Mouse (Mus musculus): ENCODE measurements around the gene Zfp410.

The Zfp410 gene

GRCm38 (mm10) chr12:84361555-84362489 is 45.2 kb downstream of the Zfp410 start, which contains the start of the genes Coq6 and Fam161b:
TSS of gene Coq6 (plus strand) at chr12:84361657.
TSS of gene Fam161b (minus strand) at chr12:84361833.
- peak; percentile 99 for DNase-seq (ENCODE audit: low read depth, low spot score)

DNA sequence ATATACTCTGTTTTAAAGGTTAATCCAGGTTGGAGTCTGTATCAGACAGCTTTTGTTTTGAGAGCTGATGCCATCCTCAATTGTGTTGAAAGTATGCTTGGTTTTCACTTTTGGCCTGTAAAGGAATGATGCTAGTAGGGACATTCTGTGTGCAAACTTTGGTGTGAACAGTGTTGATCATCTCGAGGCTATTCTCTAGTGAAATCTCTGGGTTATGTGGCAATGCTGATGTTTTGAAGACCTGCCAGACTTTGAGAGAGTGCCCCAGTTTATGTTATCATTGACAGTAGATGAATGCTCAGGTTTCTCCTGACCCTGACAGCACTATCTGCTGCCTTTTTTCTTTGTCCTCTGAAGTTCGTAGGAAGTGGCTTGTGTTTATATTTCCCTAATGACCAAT is 46.2 kb downstream of the Zfp410 start:
- no peak for DNase-seq (ENCODE audit: low read depth, low spot score)

DNA sequence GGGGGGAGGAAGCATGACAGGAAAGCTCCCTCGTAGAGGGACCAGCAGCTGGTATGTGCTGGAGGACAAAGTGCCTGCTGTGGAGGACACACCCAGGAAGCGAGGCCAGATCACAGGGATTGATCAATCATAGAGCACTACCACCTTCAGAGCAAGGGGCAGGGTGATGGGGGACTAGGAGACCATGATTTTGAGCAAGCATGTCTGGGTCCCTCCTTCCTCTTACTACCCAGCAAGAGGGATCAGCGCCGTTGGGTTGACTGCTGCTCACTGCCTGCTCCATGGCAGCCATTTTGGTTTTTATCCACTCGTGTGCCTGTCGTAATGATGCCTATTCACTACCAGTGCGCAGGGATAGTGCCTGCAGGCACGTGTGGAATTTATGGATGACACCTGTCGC is 47.6 kb downstream of the Zfp410 start:
- no peak for DNase-seq (ENCODE audit: low read depth, low spot score)

DNA sequence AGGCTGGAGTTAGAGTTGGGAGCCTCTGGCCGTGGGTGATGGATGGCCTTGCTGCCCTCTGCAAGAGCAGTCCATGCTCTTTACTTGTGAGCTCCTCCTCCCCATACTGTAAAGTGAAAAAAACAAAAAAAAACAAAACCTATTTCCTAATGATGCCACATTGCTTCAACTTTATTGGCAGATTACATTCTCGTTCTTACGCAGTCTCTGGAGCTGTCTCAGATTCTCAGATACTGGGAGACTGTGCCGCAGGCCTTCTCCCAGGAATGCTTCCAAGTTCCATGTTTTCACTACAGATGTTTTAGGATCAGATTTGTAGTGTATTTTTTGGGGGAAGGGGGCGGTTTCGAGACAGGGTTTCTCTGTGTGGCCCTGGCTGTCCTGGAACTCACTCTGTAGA is 48.5 kb downstream of the Zfp410 start:
- no peak for DNase-seq (ENCODE audit: low read depth, low spot score)

DNA sequence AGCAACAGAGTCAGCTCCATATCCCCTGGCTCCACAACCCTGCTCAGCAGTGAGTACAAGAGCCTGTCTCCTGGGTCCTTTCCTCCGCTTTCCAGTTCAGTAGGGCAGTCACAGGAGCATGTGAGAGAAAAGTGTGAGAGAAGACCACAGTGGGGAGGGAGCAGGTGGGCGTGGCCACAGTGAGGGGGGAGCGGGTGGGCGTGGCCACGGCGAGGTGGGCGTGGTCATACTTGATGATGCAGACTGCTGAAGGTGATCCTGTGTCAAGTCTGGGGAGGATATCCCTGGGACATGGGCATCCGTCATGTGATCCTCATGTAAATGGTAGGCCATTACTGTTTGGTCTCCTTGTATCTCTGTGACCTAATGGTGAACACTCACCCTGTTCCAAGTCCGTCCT is 50.3 kb downstream of the Zfp410 start:
- no peak for DNase-seq (ENCODE audit: low read depth, low spot score)

DNA sequence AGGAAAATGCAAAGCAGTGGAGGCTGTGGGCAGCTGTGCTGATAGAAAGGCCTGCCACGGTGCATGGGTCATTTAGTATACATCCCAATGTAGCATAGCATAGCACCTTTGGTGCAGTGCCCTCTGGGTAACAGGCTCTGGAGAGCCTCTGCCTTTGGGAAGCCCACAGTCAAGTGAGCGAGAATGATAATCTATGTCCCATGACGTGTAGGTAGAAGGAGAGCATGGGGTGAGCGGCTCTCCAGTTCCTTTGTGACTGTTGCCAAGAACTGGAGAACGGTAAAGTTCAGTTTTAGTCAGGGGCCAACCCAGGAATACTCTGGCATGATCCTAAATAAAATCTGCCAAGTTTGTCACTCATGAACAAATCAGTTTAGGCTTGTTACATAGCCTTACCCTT is 55.0 kb downstream of the Zfp410 start:
- DNase-seq (ENCODE audit: low read depth, low spot score) = no peak

- DNase-seq (ENCODE audit: low read depth, low spot score) = no peak
Observed at GRCm38 (mm10) chr12:84373831-84374481, 57.3 kb downstream of the Zfp410 start.

DNA sequence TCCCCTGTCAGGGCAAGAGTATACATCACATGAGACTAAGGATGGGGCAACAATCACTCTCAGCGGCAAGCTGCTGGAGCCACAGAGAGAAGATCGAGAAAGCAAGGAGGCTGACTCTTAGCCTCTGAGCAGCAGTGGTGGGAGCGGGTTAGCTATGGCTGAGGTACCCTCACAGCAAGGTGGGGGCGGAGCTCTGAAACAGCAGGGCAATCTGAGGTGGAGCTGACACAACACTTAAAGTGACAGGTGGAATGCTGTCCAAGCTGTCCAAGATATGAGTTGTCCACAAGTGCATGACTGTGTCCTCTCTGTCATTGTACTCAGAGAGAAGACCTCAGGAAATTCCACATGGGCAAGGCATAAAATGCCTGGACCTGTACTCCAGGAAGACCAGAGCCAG is 65.7 kb downstream of the Zfp410 start:
- no peak for DNase-seq (ENCODE audit: low read depth, low spot score)

GRCm38 (mm10) chr12:84384644-84385081 is 68.0 kb downstream of the Zfp410 start:
- DNase-seq (ENCODE audit: low read depth, low spot score) = no peak

DNA sequence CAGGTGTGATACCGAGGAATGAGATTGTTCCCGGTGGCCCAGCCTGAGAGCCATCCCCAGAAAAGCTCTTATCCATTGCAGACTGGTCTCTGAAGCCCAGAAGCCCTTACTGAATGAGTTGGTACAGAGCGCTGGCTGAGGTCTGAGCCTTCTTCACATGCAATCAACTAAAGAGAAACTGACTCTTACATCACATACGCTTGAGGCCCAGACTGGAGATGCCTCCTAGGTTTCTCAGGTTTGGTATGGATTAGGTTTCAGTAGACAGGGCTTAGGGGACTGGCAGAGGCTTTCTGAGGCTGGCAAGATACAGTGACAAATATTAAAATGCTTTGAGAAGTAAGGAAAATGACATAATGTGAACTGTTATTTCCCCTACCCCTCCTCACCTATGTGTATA is 68.8 kb downstream of the Zfp410 start:
- DNase-seq (ENCODE audit: low read depth, low spot score) = no peak

GRCm38 (mm10) chr12:84388097-84388496 is 71.4 kb downstream of the Zfp410 start:
- DNase-seq (ENCODE audit: low read depth, low spot score) = no peak

DNA sequence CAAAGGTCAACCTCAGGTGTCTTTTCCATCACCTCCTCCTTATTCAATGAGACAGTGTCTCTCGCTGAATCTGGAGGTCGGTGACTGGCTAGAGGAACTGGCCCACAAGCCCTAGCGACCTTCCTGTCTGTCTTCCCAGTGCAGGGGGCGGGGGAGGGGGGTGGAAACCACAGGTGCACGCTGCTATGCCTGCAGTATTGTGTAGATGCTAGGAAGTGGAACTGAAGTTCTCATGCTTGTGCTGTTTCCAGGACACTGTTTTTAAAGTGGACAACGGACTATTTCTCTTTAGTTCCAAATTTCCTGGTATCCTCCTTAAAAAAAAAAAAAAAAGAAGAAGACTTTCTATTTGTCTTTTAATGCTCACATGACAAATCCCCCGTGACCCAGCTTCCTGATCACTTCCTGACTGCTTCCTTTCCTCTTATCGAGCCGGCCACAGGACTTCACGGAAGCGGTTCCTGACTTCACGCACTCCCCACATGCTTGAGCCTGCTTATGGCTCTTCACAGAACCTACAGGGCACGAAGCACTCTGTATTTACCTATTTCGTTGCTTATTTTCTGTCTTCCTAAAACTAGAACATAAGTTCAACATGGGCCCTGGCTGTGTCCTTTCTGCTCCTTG is 72.2 kb downstream of the Zfp410 start:
- DNase-seq (ENCODE audit: low read depth, low spot score) = no peak

GRCm38 (mm10) chr12:84390336-84390735 is 73.7 kb downstream of the Zfp410 start:
- no peak for DNase-seq (ENCODE audit: low read depth, low spot score)

DNA sequence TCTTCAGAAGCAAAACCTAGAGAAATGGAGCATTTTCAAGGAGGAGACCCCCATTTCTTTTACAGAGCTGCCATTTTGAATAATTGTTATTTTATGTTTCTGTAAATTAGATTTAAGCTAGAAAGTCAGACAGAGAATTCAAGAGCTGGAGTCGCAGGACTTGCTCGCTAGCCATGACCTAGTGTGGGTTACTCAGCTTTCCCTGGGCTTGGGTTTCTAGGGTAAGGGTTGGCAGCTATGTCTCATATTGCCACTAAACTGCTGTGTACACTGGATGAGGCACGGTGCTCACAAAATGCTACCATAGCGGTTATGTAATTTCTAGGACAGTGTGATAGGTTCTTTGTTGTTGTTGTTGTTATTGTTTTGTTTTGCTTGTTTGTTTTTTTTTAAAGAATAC is 76.0 kb downstream of the Zfp410 start:
- no peak for DNase-seq (ENCODE audit: low read depth, low spot score)
